Mouse (Mus musculus): Measurements from ENCODE around the gene Prdm9. TPM values are rescaled to one million over a fixed set of nuclear protein-coding genes. Genes with fewer than 3 reads are reported as not detected.

Prdm9 gene
- polyA plus RNA-seq, 1 experiment from 2014 or later: 0.74 TPM

GRCm38 (mm10) chr17:15518186-15518585 is 46.0 kb downstream of the Prdm9 start:
- ATAC-seq (ENCODE audit: low read depth): no peak
- 83% methylated on average over 5 of the region's 5 CpGs for WGBS (ENCODE audit: insufficient replicate concordance)
- H3K4me2 ChIP-seq (ENCODE audit: low read depth, low read length): no peak overlapping the region
- no peak overlapping the region for H3K27ac ChIP-seq (ENCODE audit: low read length)
- no peaks in the 10 kb centered on the region for H3K27me3 ChIP-seq (ENCODE audit: control insufficient read depth, insufficient read depth, low read depth, low read length)
- no peak overlapping the region for H3K9ac ChIP-seq (ENCODE audit: low read depth, low read length)
- peaks cover 42% of the 10 kb centered on the region for H3K36me3 ChIP-seq (ENCODE audit: control insufficient read depth, insufficient read depth)
- H3K4me1 ChIP-seq (ENCODE audit: control insufficient read depth, low read depth, low read length): no peaks in the 10 kb centered on the region
- H3K4me3 ChIP-seq (ENCODE audit: low read depth, low read length): no peak overlapping the region
- H3K9me3 ChIP-seq (replicated peaks; ENCODE audit: control insufficient read depth, low read length): no peaks in the 10 kb centered on the region

GRCm38 (mm10) chr17:15517776-15518175 is 46.4 kb downstream of the Prdm9 start:
- Histone ChIP-seq H3K36me3 (ENCODE audit: control insufficient read depth, insufficient read depth) (peaks cover 42% of the 10 kb centered on the region), H3K4me1 (ENCODE audit: control insufficient read depth, low read depth, low read length) (no peaks in the 10 kb centered on the region), H3K4me2 (ENCODE audit: low read depth, low read length) (no peak overlapping the region), H3K4me3 (ENCODE audit: low read depth, low read length) (no peak overlapping the region), H3K27me3 (ENCODE audit: control insufficient read depth, insufficient read depth, low read depth, low read length) (no peaks in the 10 kb centered on the region), H3K9ac (ENCODE audit: low read depth, low read length) (no peak overlapping the region), H3K27ac (ENCODE audit: low read length) (no peak overlapping the region), H3K9me3 (replicated peaks; ENCODE audit: control insufficient read depth, low read length) (no peaks in the 10 kb centered on the region)
- ATAC-seq (ENCODE audit: low read depth): 0 out of 2 replicates have a peak, but pooled peaks have one; percentile 11
- WGBS (ENCODE audit: insufficient replicate concordance): 44% methylated on average over 5 of the region's 5 CpGs

GRCm38 (mm10) chr17:15510694-15511093 is 53.5 kb downstream of the Prdm9 start:
- Histone ChIP-seq H3K36me3 (ENCODE audit: control insufficient read depth, insufficient read depth) (peaks cover 70% of the 10 kb centered on the region), H3K4me2 (ENCODE audit: low read depth, low read length) (no peak overlapping the region), H3K4me1 (ENCODE audit: control insufficient read depth, low read depth, low read length) (no peaks in the 10 kb centered on the region), H3K4me3 (ENCODE audit: low read depth, low read length) (no peak overlapping the region), H3K9me3 (replicated peaks; ENCODE audit: control insufficient read depth, low read length) (no peaks in the 10 kb centered on the region), H3K9ac (ENCODE audit: low read depth, low read length) (no peak overlapping the region), H3K27me3 (ENCODE audit: control insufficient read depth, insufficient read depth, low read depth, low read length) (no peaks in the 10 kb centered on the region), H3K27ac (ENCODE audit: low read length) (no peak overlapping the region)
- WGBS (ENCODE audit: insufficient replicate concordance): 82% methylated on average over 2 of the region's 2 CpGs
- ATAC-seq (ENCODE audit: low read depth): no peak

GRCm38 (mm10) chr17:15499656-15500394 is 64.3 kb downstream of the Prdm9 start, which contains the start of the genes Psmb1 and Tbp:
TSS of gene Psmb1 (minus strand) at chr17:15499751.
TSS of gene Tbp (plus strand) at chr17:15499888.
- ATAC-seq (ENCODE audit: low read depth): peak; percentile 88
- peak within 1 kb of the TSS; percentile 92 for H3K27ac ChIP-seq (ENCODE audit: low read length)
- H3K27me3 ChIP-seq (ENCODE audit: control insufficient read depth, insufficient read depth, low read depth, low read length): no peaks in the 10 kb centered on the region
- peak within 1 kb of the TSS; percentile 80 for H3K4me2 ChIP-seq (ENCODE audit: low read depth, low read length)
- peak within 1 kb of the TSS; percentile 97 for H3K4me3 ChIP-seq (ENCODE audit: low read depth, low read length)
- H3K4me1 ChIP-seq (ENCODE audit: control insufficient read depth, low read depth, low read length): peaks cover 28% of the 10 kb centered on the region
- peaks cover 11% of the 10 kb centered on the region for H3K36me3 ChIP-seq (ENCODE audit: control insufficient read depth, insufficient read depth)
- no peaks in the 10 kb centered on the region for H3K9me3 ChIP-seq (replicated peaks; ENCODE audit: control insufficient read depth, low read length)
- peak within 1 kb of the TSS; percentile 89 for H3K9ac ChIP-seq (ENCODE audit: low read depth, low read length)
- WGBS (ENCODE audit: insufficient replicate concordance): under 1% methylated on average over 63 of the region's 63 CpGs

GRCm38 (mm10) chr17:15498753-15499113 is 65.4 kb downstream of the Prdm9 start:
- H3K9me3 ChIP-seq (replicated peaks; ENCODE audit: control insufficient read depth, low read length): no peaks in the 10 kb centered on the region
- 50% methylated on average over 7 of the region's 7 CpGs for WGBS (ENCODE audit: insufficient replicate concordance)
- peaks cover 5% of the 10 kb centered on the region for H3K36me3 ChIP-seq (ENCODE audit: control insufficient read depth, insufficient read depth)
- H3K4me3 ChIP-seq (ENCODE audit: low read depth, low read length): peak overlapping the region; percentile 97
- peak overlapping the region; percentile 92 for H3K27ac ChIP-seq (ENCODE audit: low read length)
- no peak for ATAC-seq (ENCODE audit: low read depth)
- H3K27me3 ChIP-seq (ENCODE audit: control insufficient read depth, insufficient read depth, low read depth, low read length): no peaks in the 10 kb centered on the region
- H3K4me2 ChIP-seq (ENCODE audit: low read depth, low read length): peak overlapping the region; percentile 80
- peak overlapping the region; percentile 89 for H3K9ac ChIP-seq (ENCODE audit: low read depth, low read length)
- H3K4me1 ChIP-seq (ENCODE audit: control insufficient read depth, low read depth, low read length): peaks cover 28% of the 10 kb centered on the region

- Histone ChIP-seq H3K36me3 (ENCODE audit: control insufficient read depth, insufficient read depth) (peaks cover 11% of the 10 kb centered on the region), H3K9me3 (replicated peaks; ENCODE audit: control insufficient read depth, low read length) (no peaks in the 10 kb centered on the region), H3K4me2 (ENCODE audit: low read depth, low read length) (peak overlapping the region; percentile 80), H3K4me3 (ENCODE audit: low read depth, low read length) (peak overlapping the region; percentile 97), H3K4me1 (ENCODE audit: control insufficient read depth, low read depth, low read length) (peaks cover 28% of the 10 kb centered on the region), H3K27me3 (ENCODE audit: control insufficient read depth, insufficient read depth, low read depth, low read length) (no peaks in the 10 kb centered on the region), H3K27ac (ENCODE audit: low read length) (peak overlapping the region; percentile 92), H3K9ac (ENCODE audit: low read depth, low read length) (peak overlapping the region; percentile 89)
- peak; percentile 91 for ATAC-seq (ENCODE audit: low read depth)
- under 1% methylated on average over 50 of the region's 50 CpGs for WGBS (ENCODE audit: insufficient replicate concordance)
Observed at GRCm38 (mm10) chr17:15497882-15498752, 66.0 kb downstream of the Prdm9 start.

Other genes with a start within 250 kb of the Prdm9 start
- 0.99 and 1.2 TPM in 2 replicates for gene Dll1, start 187.5 kb downstream of the Prdm9 start, polyA plus RNA-seq (2015; fragmentation: Nextera tagmentation; extraction: Ambion mirVana)
- gene Fam120b, start 168.2 kb downstream of the Prdm9 start, polyA plus RNA-seq (2015; fragmentation: Nextera tagmentation; extraction: Ambion mirVana): 7.8 and 8.0 TPM in 2 replicates
- gene Psmb1, start 64.6 kb downstream of the Prdm9 start, polyA plus RNA-seq (2015; fragmentation: Nextera tagmentation; extraction: Ambion mirVana): 108 and 120 TPM in 2 replicates
- gene Tbp, start 64.5 kb downstream of the Prdm9 start, polyA plus RNA-seq (2015; fragmentation: Nextera tagmentation; extraction: Ambion mirVana): 17.1 and 17.3 TPM in 2 replicates
- 16.3 and 22.7 TPM in 2 replicates for gene Pdcd2, start 37.1 kb downstream of the Prdm9 start, polyA plus RNA-seq (2015; fragmentation: Nextera tagmentation; extraction: Ambion mirVana)
- gene Chd1, start 140.6 kb upstream of the Prdm9 start, polyA plus RNA-seq (2015; fragmentation: Nextera tagmentation; extraction: Ambion mirVana): 9.0 and 10.1 TPM in 2 replicates